Comparison of ENCODE assay signal across 28 mouse cellular contexts in genomic region chr4:28646154-28646553, GRCm38 (mm10).
"Had no signal": no experiment of that assay in that cellular context is flagged by ENCODE, and none has a peak within 500 bp of the region (broad histone marks: within the 10 kb centered on the region; RNA-seq: fewer than 3 reads in every experiment).

No protein-coding gene starts in this region.

- ATAC-seq: hindbrain, postnatal 0 days; inflammation-experienced regulatory T-cells, adult 6 months; intestine, embryonic 15.5 days; intestine, postnatal 0 days had no signal

- H3K4me1 ChIP-seq: heart, embryonic 10.5 days; heart, embryonic 12.5 days; hindbrain, embryonic 13.5 days; hindbrain, embryonic 15.5 days; intestine, embryonic 15.5 days; kidney, embryonic 15.5 days; limb, embryonic 10.5 days; limb, embryonic 12.5 days; liver, embryonic 13.5 days; liver, embryonic 15.5 days had no signal

- DNase-seq: gastrocnemius, adult 2 months; gastrocnemius, postnatal 10 days; gastrocnemius, postnatal 25 days; heart, adult 18-20 months; heart, postnatal 10 days; heart, postnatal 4 days; kidney, adult 18-20 months; kidney, adult 8-10 months; kidney, postnatal 10 days; kidney, postnatal 25 days; kidney, postnatal 4 days; layer of hippocampus, adult 9-11 months; layer of hippocampus, postnatal 36 days; liver; liver, embryonic 13.5 days had no signal

- H3K4me2 ChIP-seq: heart, embryonic 12.5 days; hindbrain, embryonic 13.5 days; hindbrain, embryonic 15.5 days; intestine, embryonic 15.5 days; kidney, embryonic 15.5 days; limb, embryonic 12.5 days; liver, embryonic 13.5 days; liver, embryonic 15.5 days had no signal

- H3K4me3 ChIP-seq: gastrocnemius, adult 2 months; heart, embryonic 10.5 days; heart, embryonic 12.5 days; hindbrain, embryonic 13.5 days; hindbrain, embryonic 15.5 days; intestine, embryonic 15.5 days; kidney, embryonic 15.5 days; layer of hippocampus, adult 2 months; limb, embryonic 10.5 days; limb, embryonic 12.5 days; liver, embryonic 13.5 days; liver, embryonic 15.5 days had no signal

- H3K9ac ChIP-seq: heart, embryonic 12.5 days; hindbrain, embryonic 13.5 days; hindbrain, embryonic 15.5 days; intestine, embryonic 15.5 days; kidney, embryonic 15.5 days; limb, embryonic 12.5 days; liver, embryonic 13.5 days; liver, embryonic 15.5 days had no signal

- H3K36me3 ChIP-seq: heart, embryonic 10.5 days; heart, embryonic 12.5 days; hindbrain, embryonic 13.5 days; hindbrain, embryonic 15.5 days; intestine, embryonic 15.5 days; kidney, embryonic 15.5 days; limb, embryonic 10.5 days; limb, embryonic 12.5 days; liver, embryonic 13.5 days; liver, embryonic 15.5 days had no signal

- H3K9me3 ChIP-seq: heart, embryonic 10.5 days; hindbrain, embryonic 13.5 days; hindbrain, embryonic 15.5 days; intestine, embryonic 15.5 days; kidney, embryonic 15.5 days; limb, embryonic 10.5 days; limb, embryonic 12.5 days; liver, embryonic 13.5 days; liver, embryonic 15.5 days had no signal

- H3K27ac ChIP-seq: gastrocnemius, adult 2 months; heart, embryonic 10.5 days; hindbrain, embryonic 13.5 days; hindbrain, embryonic 15.5 days; hindbrain, postnatal 0 days; intestine, embryonic 15.5 days; kidney, embryonic 15.5 days; layer of hippocampus, adult 2 months; limb, embryonic 10.5 days; limb, embryonic 12.5 days; liver, embryonic 13.5 days; liver, embryonic 15.5 days had no signal

- H3K27me3 ChIP-seq: heart, embryonic 12.5 days; hindbrain, embryonic 13.5 days; hindbrain, embryonic 15.5 days; intestine, embryonic 15.5 days; kidney, embryonic 15.5 days; limb, embryonic 12.5 days; liver, embryonic 13.5 days; liver, embryonic 15.5 days had no signal
